Mouse (Mus musculus) layer of hippocampus, adult 11-12 months (tissue): ENCODE measurements around the gene Ear14.
A peak's percentile ranks its signal among the peaks of the same experiment; 100 is the strongest.
"Not testable (repeated sequence)": the region's sequence is repeated elsewhere in the genome, so short reads cannot be mapped to it uniquely, and the experiment has no call there.

Source experiments
- DNase-seq: peaks from one replicate; pipeline ENCODE4 v3.0.0; 2022; ENCODE audit warnings: low spot score

The Ear14 gene

GRCm38 (mm10) chr14:51203115-51203514 is at the start of gene Ear14:
TSS of gene Ear14 (plus strand) at chr14:51203391.
- DNase-seq: peak; percentile 38

GRCm38 (mm10) chr14:51156056-51156735 is 47.0 kb upstream of the Ear14 start:
- no peak for DNase-seq

GRCm38 (mm10) chr14:51156736-51157068 is 46.5 kb upstream of the Ear14 start:
- no peak for DNase-seq

- DNase-seq: no peak
These were observed 46.1 kb upstream of the Ear14 start for GRCm38 (mm10) chr14:51157072-51157471.

- peak; percentile 59 for DNase-seq
These were observed 41.2 kb upstream of the Ear14 start, which contains the start of gene Rnase2b for GRCm38 (mm10) chr14:51161976-51162375. TSS of gene Rnase2b (plus strand) at chr14:51162260.

- DNase-seq: not testable (repeated sequence)
These were observed 39.9 kb upstream of the Ear14 start for GRCm38 (mm10) chr14:51163323-51163722.

- DNase-seq: no peak
These were observed 37.8 kb upstream of the Ear14 start for GRCm38 (mm10) chr14:51165435-51165834.

- no peak for DNase-seq
These were observed 37.1 kb upstream of the Ear14 start for GRCm38 (mm10) chr14:51166068-51166467.

- peak; percentile 33 for DNase-seq
These were observed 30.9 kb upstream of the Ear14 start for GRCm38 (mm10) chr14:51172095-51172865.

- DNase-seq: peak; percentile 46
These were observed 30.2 kb upstream of the Ear14 start for GRCm38 (mm10) chr14:51172947-51173346.

GRCm38 (mm10) chr14:51173843-51174242 is 29.3 kb upstream of the Ear14 start:
- DNase-seq: no peak

- not testable (repeated sequence) for DNase-seq
These were observed 22.1 kb upstream of the Ear14 start for GRCm38 (mm10) chr14:51181051-51181450.

- no peak for DNase-seq
These were observed 7.5 kb upstream of the Ear14 start for GRCm38 (mm10) chr14:51195681-51196080.

- DNase-seq: no peak
These were observed 3.8 kb upstream of the Ear14 start, which contains the start of gene Ang2 for GRCm38 (mm10) chr14:51199098-51200023. TSS of gene Ang2 (minus strand) at chr14:51199148.

- DNase-seq: peak; percentile 16
These were observed 3.1 kb upstream of the Ear14 start for GRCm38 (mm10) chr14:51200054-51200453.

GRCm38 (mm10) chr14:51200466-51200865 is 2.7 kb upstream of the Ear14 start:
- no peak for DNase-seq

GRCm38 (mm10) chr14:51220075-51220474 is 16.9 kb downstream of the Ear14 start:
- DNase-seq: not testable (repeated sequence)

- DNase-seq: not testable (repeated sequence)
These were observed 26.5 kb downstream of the Ear14 start for GRCm38 (mm10) chr14:51229657-51230056.

- not testable (repeated sequence) for DNase-seq
These were observed 34.3 kb downstream of the Ear14 start for GRCm38 (mm10) chr14:51237488-51237887.

- DNase-seq: peak; percentile 66
These were observed 37.7 kb downstream of the Ear14 start for GRCm38 (mm10) chr14:51240899-51241298.

- no peak for DNase-seq
These were observed 44.5 kb downstream of the Ear14 start for GRCm38 (mm10) chr14:51247736-51248135.

- no peak for DNase-seq
These were observed 47.2 kb downstream of the Ear14 start for GRCm38 (mm10) chr14:51250348-51250747.
